Mouse (Mus musculus) olfactory bulb, adult 2 months (tissue): Measurements from ENCODE around the gene Lypd6.

ENCODE experiments used
- CTCF ChIP-seq: fragments of 200-500 bp; IDR thresholded peaks from 2 replicates; pipeline ENCODE4 v1.5.1; 2012; ENCODE audit warnings: low read depth, mild to moderate bottlenecking, low read length, moderate library complexity; ENCODE audit not compliant: insufficient read depth
- POLR2A ChIP-seq: fragments of 200-500 bp; IDR thresholded peaks from 2 replicates; pipeline ENCODE4 v1.6.1; 2012; ENCODE audit warnings: mild to moderate bottlenecking, low read depth, low read length, moderate library complexity; ENCODE audit not compliant: insufficient read depth

- no peak for TF ChIP-seq CTCF
- TF ChIP-seq POLR2A, result no peak
These were observed 39.8 kb downstream of the Lypd6 start for GRCm38 (mm10) chr2:50105992-50106391.
